Mouse (Mus musculus) midbrain, postnatal 0 days (tissue): ENCODE data around the gene Pcdh9. TPM values are rescaled to one million over a fixed set of nuclear protein-coding genes. Genes with fewer than 3 reads are reported as not detected.

Experiments used
- ATAC-seq: fragments of 200-750 bp; cut with Nextera tagmentation; 2 replicates; pipeline ENCODE4 v1.8.0; 2017; ENCODE audit warnings: moderate number of reproducible peaks, mild to moderate bottlenecking, moderate TSS enrichment, moderate library complexity; ENCODE audit not compliant: low FRiP score
- DNase-seq: peaks from one replicate; pipeline ENCODE4 v3.0.0-alpha.2; 2015; ENCODE audit warnings: low spot score
- H3K27ac ChIP-seq: fragments of 300-500 bp; sonication (generic); 2 replicates; pipeline ENCODE4 v1.5.1; 2014; ENCODE audit warnings: low read depth, mild to moderate bottlenecking, low read length, mixed read lengths
- H3K27me3 ChIP-seq: fragments of 300-500 bp; sonication (generic); 2 replicates; pipeline ENCODE4 v1.6.1; 2014; ENCODE audit warnings: low read length, control low read depth, mixed read lengths; ENCODE audit not compliant: insufficient read depth
- H3K36me3 ChIP-seq: fragments of 300-500 bp; sonication (generic); 2 replicates; pipeline ENCODE4 v1.6.1; 2014; ENCODE audit warnings: low read length, control low read depth, mixed read lengths; ENCODE audit not compliant: insufficient read depth
- H3K4me1 ChIP-seq: fragments of 300-500 bp; sonication (generic); 2 replicates; pipeline ENCODE4 v1.6.1; 2014; ENCODE audit warnings: mild to moderate bottlenecking, control low read depth, antibody characterized with exemption, low read length, mixed read lengths; ENCODE audit not compliant: insufficient read depth
- H3K4me2 ChIP-seq: fragments of 300-500 bp; sonication (generic); 2 replicates; pipeline ENCODE4 v1.6.1; 2014; ENCODE audit warnings: low read depth, mild to moderate bottlenecking, low read length, mixed read lengths; ENCODE audit not compliant: poor library complexity, severe bottlenecking
- H3K4me3 ChIP-seq: fragments of 300-500 bp; sonication (generic); 2 replicates; pipeline ENCODE4 v1.5.1; 2014; ENCODE audit warnings: low read depth, mild to moderate bottlenecking, low read length, moderate library complexity
- H3K9ac ChIP-seq: fragments of 300-500 bp; sonication (generic); replicated peaks from 2 replicates; pipeline ENCODE4 v1.6.1; 2014; ENCODE audit warnings: mild to moderate bottlenecking, low read length, moderate library complexity, mixed read lengths; ENCODE audit not compliant: poor library complexity, severe bottlenecking
- H3K9me3 ChIP-seq: fragments of 300-500 bp; sonication (generic); 2 replicates; pipeline ENCODE4 v1.6.1; 2016; ENCODE audit warnings: low read length, control low read depth
- CTCF ChIP-seq: IDR thresholded peaks from 2 replicates; pipeline ENCODE4 v1.5.1; 2016; ENCODE audit warnings: antibody characterized with exemption, mild to moderate bottlenecking
- WGBS: fragments of 180-500 bp; shearing (Covaris S2); extraction: QIAGEN DNeasy Blood & Tissue Kit; methylation state at CpG from one replicate; pipeline ENCODE4 v1.1.7; 2014; 5-methylcytosine and 5-hydroxymethylcytosine counted together
- polyA plus RNA-seq: library from polyadenylated mRNA; unstranded; fragments of >200 nt; fragmentation: Nextera tagmentation; extraction: Ambion mirVana; gene quantifications from 2 replicates; pipeline ENCODE4 v1.2.1, GENCODE M21; 2015
- total RNA-seq: library from RNA; depleted of rRNA; stranded (reverse); fragments of >200 nt; gene quantifications from 2 replicates; pipeline ENCODE4 v1.2.3, GENCODE M21; 2014

Pcdh9 gene
- total and polyA plus RNA-seq, 2 experiments from 2014 or later = 149 to 164 TPM

DNA sequence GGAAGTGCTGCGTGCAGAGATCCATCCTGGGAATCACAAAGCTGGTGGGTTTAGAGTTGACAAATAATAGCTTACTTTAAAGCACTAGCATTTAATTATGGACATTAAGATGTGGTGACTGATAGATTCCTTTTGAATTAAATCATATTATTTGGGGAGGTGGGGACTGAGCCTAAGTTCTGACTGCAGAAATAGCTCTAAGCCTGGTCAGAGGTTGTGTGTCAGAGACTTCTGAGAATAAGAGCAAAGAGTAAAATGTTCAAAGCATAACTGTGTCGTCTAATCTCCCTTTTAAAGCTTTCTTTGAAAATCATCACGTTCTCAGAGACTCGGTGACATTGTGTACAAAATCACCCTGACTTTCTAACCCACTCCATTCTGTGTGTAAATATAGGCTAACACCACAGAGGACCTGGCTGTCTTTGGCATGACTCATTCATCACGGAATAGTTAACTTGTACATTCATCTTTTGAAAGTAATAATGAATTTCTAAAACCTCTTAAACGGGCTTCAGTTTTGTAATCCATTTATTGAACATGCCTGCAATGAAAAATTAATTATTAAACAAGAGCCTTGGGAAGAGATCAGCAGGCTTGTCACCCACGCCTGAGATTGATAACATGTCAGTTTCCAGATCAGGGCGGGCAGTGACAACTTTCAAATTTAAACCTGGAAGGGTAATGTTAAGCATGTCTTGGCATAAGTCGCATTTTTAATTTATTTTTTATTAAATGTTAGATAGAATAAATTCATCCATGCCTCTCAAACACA lies 236.3 kb downstream of the Pcdh9 start:
- H3K9me3 ChIP-seq = no peaks in the 10 kb centered on the region
- 53% methylated on average over 9 of the region's 9 CpGs for WGBS
- H3K4me1 ChIP-seq = no peaks in the 10 kb centered on the region
- ATAC-seq = no peak
- no peak for DNase-seq
- no peak overlapping the region for H3K4me3 ChIP-seq
- no peaks in the 10 kb centered on the region for H3K36me3 ChIP-seq
- TF ChIP-seq CTCF = no peak
- H3K4me2 ChIP-seq = no peak overlapping the region
- H3K27me3 ChIP-seq = no peaks in the 10 kb centered on the region
- no peak overlapping the region for H3K27ac ChIP-seq
- no peak overlapping the region for H3K9ac ChIP-seq

DNA sequence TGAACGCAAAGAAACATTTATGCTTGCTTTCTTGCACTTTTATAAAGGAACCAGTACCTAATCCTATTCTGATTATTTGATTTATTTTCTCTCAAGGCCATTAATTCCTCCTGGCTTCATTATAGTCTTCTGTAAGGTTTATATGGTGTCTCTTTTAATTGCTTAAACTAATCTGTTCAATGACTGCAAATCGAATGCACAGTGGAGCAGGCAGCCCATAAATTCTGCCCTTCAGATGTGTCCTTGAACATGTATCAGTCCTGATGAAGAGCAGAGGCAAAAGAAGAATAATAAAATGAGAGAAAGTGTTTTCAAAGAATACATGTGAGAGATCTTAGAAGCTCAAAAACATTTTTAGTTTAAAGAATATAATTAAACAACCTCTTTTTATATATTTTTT lies 263.2 kb downstream of the Pcdh9 start:
- Histone ChIP-seq H3K9ac (no peak overlapping the region), H3K27ac (no peak overlapping the region), H3K27me3 (no peaks in the 10 kb centered on the region), H3K4me3 (no peak overlapping the region), H3K4me1 (no peaks in the 10 kb centered on the region), H3K4me2 (no peak overlapping the region), H3K9me3 (no peaks in the 10 kb centered on the region), H3K36me3 (no peaks in the 10 kb centered on the region)
- WGBS = 51% methylated on average over 2 of the region's 2 CpGs
- ATAC-seq (no peak), DNase-seq (no peak)
- TF ChIP-seq CTCF = no peak

DNA sequence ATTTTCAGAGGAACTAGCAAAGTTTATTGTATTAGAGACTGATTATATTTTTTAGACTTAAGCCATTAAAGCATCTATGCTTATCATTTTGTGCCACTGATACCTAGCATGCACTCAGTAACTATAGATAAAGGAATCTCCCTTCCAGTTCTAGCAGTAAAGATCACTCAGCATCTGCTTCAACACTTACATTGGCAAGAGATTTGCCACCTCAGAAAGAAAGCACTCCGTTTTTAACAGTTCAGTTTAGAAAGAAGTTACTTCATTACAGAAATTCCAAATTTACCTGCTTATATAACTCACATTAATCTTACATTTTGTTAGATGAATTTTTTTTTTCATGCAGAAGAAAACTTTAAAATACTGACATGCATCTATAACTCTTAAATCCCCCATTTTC lies 266.3 kb downstream of the Pcdh9 start:
- DNase-seq (no peak), ATAC-seq (no peak)
- Histone ChIP-seq H3K4me3 (no peak overlapping the region), H3K27ac (no peak overlapping the region), H3K9me3 (no peaks in the 10 kb centered on the region), H3K4me2 (no peak overlapping the region), H3K9ac (no peak overlapping the region), H3K27me3 (no peaks in the 10 kb centered on the region), H3K36me3 (no peaks in the 10 kb centered on the region), H3K4me1 (no peaks in the 10 kb centered on the region)
- TF ChIP-seq CTCF = no peak
- 83% methylated on average over 1 of the region's 1 CpGs for WGBS

DNA sequence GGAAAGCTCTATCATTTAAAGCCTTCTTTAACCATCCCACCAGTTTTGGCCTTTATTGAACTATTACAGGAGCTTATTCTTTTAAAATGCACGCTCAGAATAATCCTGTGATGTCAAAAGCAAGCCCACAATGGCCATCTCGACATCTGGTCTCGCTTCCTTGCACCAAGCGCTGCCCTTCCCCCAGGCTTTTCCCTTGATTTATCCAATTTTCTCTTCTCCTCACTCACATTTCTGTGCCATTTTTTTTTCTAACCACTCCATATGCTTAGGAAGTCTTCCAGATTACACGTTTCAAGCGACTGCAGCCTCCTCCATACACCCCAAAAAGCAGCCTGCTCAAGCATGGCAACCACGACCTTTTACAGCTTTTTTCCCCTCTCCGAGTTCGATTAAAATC lies 269.3 kb downstream of the Pcdh9 start:
- 32% methylated on average over 9 of the region's 9 CpGs for WGBS
- Histone ChIP-seq H3K4me3 (no peak overlapping the region), H3K27me3 (no peaks in the 10 kb centered on the region), H3K9me3 (no peaks in the 10 kb centered on the region), H3K27ac (no peak overlapping the region), H3K9ac (no peak overlapping the region), H3K4me2 (no peak overlapping the region), H3K4me1 (no peaks in the 10 kb centered on the region), H3K36me3 (no peaks in the 10 kb centered on the region)
- TF ChIP-seq CTCF = no peak
- DNase-seq (peak; percentile 32), ATAC-seq (no peak)

DNA sequence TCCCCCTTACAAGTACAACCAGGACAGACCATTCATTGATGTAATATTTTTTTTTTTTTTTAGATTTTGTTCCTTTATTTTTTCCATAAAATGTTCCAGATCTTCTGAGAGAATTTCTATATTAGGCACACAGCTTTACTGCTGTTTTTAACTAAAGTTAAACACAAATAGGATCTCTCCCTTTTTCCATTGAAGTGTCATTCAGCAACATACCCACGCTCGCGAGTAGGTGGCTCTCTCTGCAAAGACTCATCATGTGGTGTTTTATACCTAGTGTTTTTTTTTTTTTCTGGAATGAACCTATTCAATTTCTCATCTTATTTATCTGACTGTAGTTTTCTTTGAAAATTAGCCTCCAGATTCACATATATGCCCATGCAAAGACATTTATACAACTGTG lies 282.9 kb downstream of the Pcdh9 start:
- Histone ChIP-seq H3K36me3 (no peaks in the 10 kb centered on the region), H3K4me2 (no peak overlapping the region), H3K27ac (no peak overlapping the region), H3K4me3 (no peak overlapping the region), H3K4me1 (0 out of 2 replicates have a peak, but pooled peaks cover 2% of the 10 kb centered on the region), H3K9me3 (no peaks in the 10 kb centered on the region), H3K9ac (no peak overlapping the region), H3K27me3 (no peaks in the 10 kb centered on the region)
- WGBS = 91% methylated on average over 3 of the region's 3 CpGs
- no peak for TF ChIP-seq CTCF
- DNase-seq (no peak), ATAC-seq (no peak)

DNA sequence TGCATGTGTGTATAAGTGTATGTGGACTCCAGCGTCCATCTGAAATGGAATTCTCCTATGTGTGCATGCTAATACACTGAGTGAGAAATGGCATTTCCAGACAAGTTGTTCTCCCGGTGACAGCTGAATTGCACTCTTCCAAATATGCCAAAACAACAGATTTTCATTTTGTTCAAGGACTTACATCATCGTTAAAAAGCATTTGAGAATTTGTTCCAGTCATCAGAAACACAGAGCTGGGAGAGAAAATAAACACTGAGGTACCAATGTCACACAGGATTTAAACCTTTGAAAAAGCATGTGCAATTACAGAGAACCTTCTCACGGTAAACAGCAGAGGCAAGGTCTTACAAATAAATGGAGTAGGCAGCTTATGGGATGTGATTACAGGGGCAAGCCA lies 290.5 kb downstream of the Pcdh9 start:
- ATAC-seq (no peak), DNase-seq (no peak)
- Histone ChIP-seq H3K27me3 (no peaks in the 10 kb centered on the region), H3K9me3 (no peaks in the 10 kb centered on the region), H3K4me2 (no peak overlapping the region), H3K9ac (no peak overlapping the region), H3K4me1 (0 out of 2 replicates have a peak, but pooled peaks cover 2% of the 10 kb centered on the region), H3K36me3 (no peaks in the 10 kb centered on the region), H3K27ac (no peak overlapping the region), H3K4me3 (no peak overlapping the region)
- 58% methylated on average over 4 of the region's 4 CpGs for WGBS
- TF ChIP-seq CTCF = no peak
